Mouse (Mus musculus): ENCODE results near the gene Dnajb8. TPM values are rescaled to one million over a fixed set of nuclear protein-coding genes. Genes with fewer than 3 reads are reported as not detected.

Dnajb8 gene
- polyA plus RNA-seq (2017; shearing (Covaris generic)): not detected

GRCm38 (mm10) chr6:88221968-88222367, at the start of gene Dnajb8:
Gene Dnajb8 (plus strand): TSS chr6:88222268.

GRCm38 (mm10) chr6:88193433-88194052, 28.5 kb upstream of the Dnajb8 start, which contains the start of gene Gata2:
Gene Gata2 (plus strand): TSS chr6:88193891.

Other genes starting within 250 kb of the Dnajb8 start
- gene H1fx, start 240.6 kb upstream of the Dnajb8 start, polyA plus RNA-seq (2017; shearing (Covaris generic)): not detected
- 300 TPM for gene Rab7, start 177.0 kb upstream of the Dnajb8 start, polyA plus RNA-seq (2017; shearing (Covaris generic))
- 286 TPM for gene Rpn1, start 137.8 kb upstream of the Dnajb8 start, polyA plus RNA-seq (2017; shearing (Covaris generic))
- not detected for gene Gata2, start 28.4 kb upstream of the Dnajb8 start, polyA plus RNA-seq (2017; shearing (Covaris generic))
- 43.0 TPM for gene Eefsec, start 224.3 kb downstream of the Dnajb8 start, polyA plus RNA-seq (2017; shearing (Covaris generic))
- 85.2 TPM for gene Ruvbl1, start 243.1 kb downstream of the Dnajb8 start, polyA plus RNA-seq (2017; shearing (Covaris generic))